Mouse (Mus musculus) NIH3T3 (cell line): ENCODE data around the gene Gstt2.
"Not testable (repeated sequence)": the region's sequence is repeated elsewhere in the genome, so short reads cannot be mapped to it uniquely, and the experiment has no call there.

Experiments
- DNase-seq: peaks from one replicate; pipeline ENCODE4 v3.0.0-alpha.2; 2012; ENCODE audit warnings: low read depth

Gstt2 gene

GRCm38 (mm10) chr10:75855416-75855981, 18.3 kb upstream of the Gstt2 start:
- no peak for DNase-seq

- DNase-seq = no peak
Observed at GRCm38 (mm10) chr10:75854791-75855190, 17.6 kb upstream of the Gstt2 start.

DNA sequence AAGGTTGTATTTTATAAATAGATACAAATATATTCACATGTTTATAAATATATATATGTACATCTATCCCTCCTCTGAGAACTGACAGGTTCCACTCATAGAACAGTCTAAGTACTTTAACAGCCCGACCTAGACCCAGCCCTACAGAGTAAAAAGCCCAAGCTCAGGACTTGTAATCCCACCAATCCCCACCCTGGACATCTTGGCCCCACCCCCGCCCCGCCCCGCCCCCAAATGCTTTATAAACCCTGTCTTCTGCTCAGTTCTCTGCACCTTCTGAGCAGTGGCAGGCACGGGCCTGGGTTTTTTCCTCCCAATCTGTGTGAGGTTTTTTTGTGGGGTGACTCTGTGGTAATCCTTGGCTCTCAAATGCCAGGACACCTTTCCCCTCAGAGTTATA, 16.9 kb upstream of the Gstt2 start:
- DNase-seq = no peak

- peak; percentile 94 for DNase-seq
Observed at GRCm38 (mm10) chr10:75853452-75853851, 16.2 kb upstream of the Gstt2 start.

DNA sequence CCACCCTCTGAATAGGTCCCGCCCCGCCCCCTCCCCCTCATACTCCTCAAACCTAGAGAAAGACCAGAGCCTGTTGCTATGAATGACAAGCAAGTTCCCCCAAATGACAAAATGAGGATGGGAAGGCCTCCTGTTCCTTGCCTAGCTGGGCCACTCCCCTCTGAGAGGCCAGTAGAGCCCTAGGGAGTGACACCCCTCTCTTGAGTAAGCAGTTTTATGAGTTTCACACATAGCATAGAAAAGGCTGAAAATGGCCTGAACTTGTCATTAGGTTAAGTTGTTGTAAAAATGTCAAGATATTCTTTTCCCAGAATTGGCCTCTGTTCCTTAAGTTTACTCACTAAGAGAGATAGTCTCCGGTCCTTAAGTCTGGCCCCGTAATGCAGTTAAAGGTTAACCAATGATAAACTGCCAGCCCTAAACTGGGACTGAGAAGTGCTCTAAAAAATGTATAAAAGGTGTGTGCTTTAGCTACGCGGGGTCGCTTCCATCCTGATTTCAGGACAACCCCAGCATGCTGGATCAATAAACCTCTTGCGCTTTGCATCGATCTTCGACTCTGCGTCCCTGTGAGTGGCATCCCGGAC, 15.4 kb upstream of the Gstt2 start:
- DNase-seq = no peak

DNA sequence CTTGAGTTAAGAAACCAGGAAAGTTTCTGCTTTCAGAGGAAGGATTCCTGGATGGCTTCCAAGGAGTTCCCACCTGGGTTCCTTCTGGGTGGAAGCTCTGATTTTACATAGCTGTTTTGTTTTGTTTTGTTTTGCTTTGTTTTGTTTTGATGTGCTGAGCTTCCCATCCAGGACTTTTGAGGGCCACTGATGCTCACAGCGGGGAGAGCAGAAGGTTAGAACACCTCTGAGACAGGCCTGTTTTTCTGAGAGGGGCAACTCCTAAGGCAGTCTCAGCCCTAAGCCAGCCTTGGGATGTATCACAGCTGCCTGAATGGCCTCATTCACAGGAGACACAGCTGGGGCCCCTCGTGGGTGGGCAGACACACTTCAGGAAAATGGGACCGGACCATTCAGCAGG, 14.5 kb upstream of the Gstt2 start:
- DNase-seq = no peak

GRCm38 (mm10) chr10:75851076-75851475, 13.9 kb upstream of the Gstt2 start:
- DNase-seq = no peak

GRCm38 (mm10) chr10:75848382-75848781, 11.2 kb upstream of the Gstt2 start:
- DNase-seq = no peak

- DNase-seq = no peak
Observed at GRCm38 (mm10) chr10:75845306-75845930, 8.2 kb upstream of the Gstt2 start.

DNA sequence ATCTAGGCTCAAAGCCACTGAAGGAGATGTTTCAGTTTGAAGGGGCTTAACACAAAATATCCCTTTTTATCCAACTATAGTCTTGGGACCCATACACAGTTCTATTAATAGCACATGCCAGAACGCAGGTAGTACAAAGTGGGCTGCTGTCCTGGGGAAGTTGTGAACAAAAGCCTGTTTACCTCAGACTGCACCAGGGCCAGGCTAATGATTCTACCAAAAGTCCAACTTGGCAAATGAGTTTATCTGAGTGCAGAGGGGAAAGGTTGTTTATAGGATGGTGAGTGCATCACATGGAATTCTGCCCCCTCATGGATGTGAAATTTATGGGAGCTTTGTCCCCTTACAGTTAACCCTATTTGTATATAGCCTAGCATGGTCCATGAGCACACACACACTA, 7.6 kb upstream of the Gstt2 start:
- DNase-seq = no peak

GRCm38 (mm10) chr10:75843898-75844297, 6.7 kb upstream of the Gstt2 start:
- not testable (repeated sequence) for DNase-seq

- DNase-seq = no peak
Observed at GRCm38 (mm10) chr10:75839092-75839491, 1.9 kb upstream of the Gstt2 start.

DNA sequence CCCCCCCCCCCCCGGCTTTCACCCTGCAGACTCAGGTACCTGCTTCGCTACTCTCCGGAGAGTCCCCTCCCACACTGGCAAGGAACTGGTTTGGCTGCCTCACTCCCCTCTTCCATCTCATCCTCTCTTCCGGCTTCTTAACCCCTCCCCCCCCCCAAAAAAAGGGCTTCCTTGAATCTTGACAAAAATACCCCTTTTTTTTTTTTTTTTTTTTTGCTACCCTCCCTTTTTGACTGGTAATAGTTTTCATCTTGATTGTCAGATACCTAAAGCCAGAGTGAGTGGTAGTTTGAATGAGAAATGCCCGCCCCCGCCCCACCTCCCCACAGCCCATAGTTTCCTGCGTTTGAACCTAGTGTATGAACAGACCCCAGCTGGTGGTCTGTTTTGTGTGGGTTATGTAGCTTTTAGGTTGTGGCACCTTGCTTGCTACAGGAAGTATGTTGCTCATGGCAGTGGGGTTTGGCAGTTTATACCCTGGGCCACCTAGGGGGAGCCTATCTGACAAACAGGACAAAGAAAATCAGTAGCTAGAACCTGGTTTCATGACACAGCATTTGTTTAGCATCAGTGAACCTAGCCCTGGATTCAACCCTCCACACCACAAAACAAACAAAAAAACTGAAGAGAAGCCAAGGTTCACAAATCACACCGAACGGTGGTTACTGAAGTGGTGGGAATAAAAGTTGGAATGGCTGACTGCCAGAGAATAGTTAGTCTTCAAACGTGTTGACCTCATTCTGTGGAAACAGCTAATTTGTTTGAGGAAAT, 1.3 kb downstream of the Gstt2 start:
- DNase-seq = peak; percentile 31

DNA sequence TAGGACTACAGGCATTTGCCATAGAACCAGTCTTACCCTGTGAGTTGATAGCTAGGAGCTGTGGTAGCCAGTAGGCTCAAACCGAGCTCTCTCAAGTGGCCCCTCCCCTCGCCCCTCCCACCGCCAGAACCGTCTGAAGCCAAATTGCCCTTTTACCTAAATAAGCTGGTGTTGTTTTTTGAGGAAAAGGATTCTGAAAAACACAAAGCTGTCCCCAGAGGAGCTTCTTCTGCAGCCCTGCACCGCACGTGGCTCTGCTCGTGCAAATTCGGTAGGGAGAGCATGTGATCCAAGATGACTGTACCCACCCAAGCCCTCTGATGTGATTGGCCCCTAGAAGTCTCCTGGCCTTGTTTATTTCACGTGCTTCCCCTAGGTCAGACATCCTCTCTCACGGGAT, 1.9 kb downstream of the Gstt2 start:
- peak; percentile 61 for DNase-seq

- no peak for DNase-seq
Observed at GRCm38 (mm10) chr10:75834721-75835120, 2.5 kb downstream of the Gstt2 start.

DNA sequence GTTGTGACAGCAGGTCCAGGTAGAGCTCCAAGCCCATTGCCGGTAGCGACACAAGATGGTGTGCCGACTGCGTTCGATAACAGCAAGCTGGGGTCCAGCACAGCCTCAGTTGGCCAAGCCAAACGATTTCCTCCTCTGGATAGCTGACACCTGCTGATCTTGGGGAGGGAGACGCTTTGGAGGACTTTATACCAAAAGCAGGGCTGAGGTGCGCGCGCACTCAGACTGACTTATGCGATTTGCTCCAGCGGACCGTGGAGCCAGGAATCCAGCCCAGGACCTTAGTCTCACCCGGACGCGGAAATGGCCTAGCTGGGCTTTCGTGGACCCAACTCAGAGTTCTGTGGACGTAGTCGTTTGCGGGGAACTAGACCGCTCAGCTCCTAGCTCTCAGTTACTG, 3.0 kb downstream of the Gstt2 start:
- no peak for DNase-seq

DNA sequence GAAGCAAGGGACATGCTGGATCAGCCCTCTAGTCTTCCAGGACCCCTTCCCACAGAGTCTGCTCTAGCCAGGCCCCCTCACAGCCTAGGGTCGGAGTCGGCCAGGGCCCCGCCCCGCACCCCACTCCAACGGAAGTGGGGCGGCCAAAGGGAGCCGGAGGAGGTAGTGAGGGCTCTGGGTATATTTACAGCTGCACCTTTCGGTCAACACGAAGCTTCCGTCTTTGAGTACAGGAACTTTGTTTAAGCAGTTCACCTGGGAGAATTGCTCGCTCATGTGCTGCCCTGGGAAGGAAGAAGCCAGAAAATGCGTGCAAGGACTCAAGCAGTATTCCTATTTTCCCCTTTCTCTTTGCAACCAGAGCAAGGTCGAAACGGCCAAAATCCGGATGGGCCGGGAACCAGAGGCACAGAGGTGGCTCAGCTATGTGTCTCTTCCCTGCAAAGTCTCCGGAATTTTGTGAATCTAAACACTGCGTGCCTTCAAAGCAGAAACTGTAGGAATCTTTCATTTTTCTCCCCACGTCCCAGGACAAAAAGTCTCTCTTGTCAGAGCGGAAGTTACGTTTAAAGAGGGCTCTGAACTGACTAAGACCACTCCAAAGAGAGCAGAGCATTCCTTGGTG, 3.7 kb downstream of the Gstt2 start:
- DNase-seq = no peak

GRCm38 (mm10) chr10:75832272-75832895, 4.8 kb downstream of the Gstt2 start:
- DNase-seq = peak; percentile 70

- DNase-seq = no peak
Observed at GRCm38 (mm10) chr10:75830275-75830670, 7.0 kb downstream of the Gstt2 start.

- DNase-seq = no peak
Observed at GRCm38 (mm10) chr10:75829529-75830274, 7.5 kb downstream of the Gstt2 start.

GRCm38 (mm10) chr10:75828500-75828931, 8.7 kb downstream of the Gstt2 start:
- DNase-seq = peak; percentile 90
